Mouse (Mus musculus): Measurements from ENCODE around the gene Wars. TPM values are rescaled to one million over a fixed set of nuclear protein-coding genes. Genes with fewer than 3 reads are reported as not detected.

The Wars gene
- total RNA-seq, 2 experiments from 2014 or later: 23.5 to 29.2 TPM

DNA sequence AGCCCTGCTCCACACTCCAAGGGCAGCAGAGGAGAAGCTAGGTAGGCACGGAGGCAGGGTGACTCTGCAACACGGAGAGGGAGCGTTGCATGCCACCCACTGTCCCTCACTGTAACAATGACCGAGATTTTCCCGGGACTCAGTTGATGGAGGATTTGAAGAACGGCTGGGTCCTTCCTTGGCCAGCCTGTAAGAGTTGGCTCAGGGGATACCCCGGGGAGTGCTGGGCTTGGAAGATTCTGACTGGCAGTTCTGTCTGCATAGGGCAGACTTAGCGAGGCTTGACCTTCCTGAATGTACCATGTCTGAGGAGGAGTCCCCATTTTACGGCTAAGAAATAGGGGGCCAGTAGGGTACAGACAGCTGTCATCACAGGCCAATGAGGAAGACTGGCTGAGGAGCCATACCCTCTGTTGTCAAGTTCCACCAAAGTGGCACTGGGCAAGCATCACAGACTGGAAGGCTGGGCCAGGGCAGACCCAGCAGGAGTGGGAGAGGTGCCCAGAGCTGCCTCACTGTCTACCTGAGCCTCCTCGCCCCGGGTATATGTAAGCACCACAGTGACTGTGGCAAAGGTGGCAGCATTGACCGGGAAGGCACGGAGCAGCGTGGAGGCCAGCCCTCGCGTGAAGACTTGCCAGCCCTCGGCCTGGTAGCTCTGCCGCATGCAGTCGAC is 67.6 kb downstream of the Wars start:
- no peak for DNase-seq (ENCODE audit: low spot score)

DNA sequence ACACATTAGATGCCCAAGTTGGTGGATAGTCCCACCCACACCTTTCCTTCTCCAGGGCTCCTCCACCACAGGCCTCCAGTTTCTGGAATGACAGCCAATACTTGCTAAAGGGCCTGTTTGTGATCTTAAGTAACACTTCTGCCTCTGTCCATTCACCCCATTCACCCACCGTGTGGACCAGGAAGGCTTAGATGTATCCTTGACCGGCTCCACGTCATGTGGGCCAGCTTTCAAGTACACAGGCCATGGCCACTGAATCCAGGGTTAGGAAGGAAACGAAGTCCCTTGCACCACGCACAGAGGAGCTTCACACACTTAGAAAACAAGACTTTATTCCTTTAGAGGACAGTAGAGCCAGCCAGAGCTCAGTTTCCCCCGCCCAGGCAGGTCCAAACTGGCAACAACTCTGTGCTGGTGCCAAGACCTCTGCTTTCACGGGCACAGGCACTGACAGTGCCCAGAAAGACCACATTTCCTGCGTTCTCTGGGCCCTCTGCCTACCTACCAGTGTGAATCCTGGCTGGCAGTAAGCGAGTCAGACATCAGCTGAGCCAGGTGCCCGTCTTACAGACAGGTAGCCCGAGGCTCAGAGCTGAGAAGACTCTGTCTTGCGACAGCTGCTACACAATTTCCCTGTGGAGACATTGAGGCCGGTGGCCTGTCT is 68.3 kb downstream of the Wars start:
- DNase-seq (ENCODE audit: low spot score): no peak

DNA sequence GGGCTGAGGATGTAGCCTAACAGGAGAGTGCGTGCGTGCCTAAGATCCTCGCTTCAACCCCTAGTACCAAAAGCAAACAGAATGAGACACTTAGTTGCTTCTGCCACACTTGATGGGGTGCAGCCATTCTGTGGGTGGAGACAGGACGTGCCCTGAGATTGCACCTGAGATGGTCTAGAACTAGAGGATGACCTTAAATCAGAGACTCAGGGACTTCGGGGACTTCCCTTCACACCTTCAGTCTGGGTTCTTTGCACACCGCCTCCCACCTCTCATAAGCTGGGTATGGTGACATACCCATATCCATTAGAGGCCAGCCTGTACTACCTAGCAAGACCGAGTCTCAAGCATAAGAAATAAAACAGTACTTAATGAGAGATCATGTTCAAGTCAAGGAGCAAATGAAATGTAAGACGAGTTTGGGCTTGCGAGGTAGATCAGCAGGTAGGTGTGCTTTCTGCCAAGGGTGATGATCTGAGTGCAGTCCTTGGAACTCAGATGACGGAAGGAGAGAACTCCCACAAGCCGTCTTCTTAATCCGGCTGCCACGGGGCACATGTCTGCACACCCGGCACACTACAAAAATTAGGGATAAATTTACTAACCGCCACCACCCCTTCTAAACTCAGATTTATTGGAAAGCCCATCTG is 69.6 kb downstream of the Wars start:
- DNase-seq (ENCODE audit: low spot score): peak; percentile 37

DNA sequence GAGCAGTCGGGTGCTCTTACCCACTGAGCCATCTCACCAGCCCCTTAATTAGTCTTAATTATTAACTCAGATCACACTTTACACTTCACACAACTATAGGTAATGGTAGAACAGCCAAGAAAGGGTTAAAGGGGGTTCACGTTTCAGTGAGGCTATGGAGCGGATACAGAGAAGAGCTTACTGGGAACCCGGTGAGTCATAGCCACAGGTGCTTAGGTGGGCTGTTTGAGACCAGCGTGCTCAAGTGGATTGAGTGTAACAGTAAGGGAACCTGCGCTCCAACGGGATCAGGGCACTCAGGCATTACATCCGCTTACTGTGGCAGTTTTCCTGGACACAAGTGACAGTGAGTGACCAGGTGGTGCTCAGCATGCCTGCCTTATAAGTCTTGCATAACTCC is 70.9 kb downstream of the Wars start:
- DNase-seq (ENCODE audit: low spot score): no peak

DNA sequence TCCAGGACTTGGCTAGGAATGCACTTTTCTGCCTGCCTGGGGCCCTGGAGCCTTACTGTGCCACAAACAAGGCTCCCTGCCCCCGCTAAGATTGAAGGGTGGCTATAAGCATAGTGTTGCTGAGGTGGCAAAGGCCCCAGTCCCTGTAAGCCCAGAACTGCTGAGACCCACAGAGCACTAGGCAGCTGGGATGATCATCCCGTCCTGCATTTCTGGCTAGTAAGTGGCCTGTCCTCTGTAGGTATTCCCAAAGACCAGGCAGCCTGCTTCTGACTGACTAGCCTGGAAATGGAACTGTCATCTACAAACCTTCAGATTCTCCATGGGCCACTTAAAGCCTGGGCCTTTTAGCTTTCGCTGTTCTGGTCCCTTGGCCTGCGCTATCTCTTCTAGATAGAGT is 73.5 kb downstream of the Wars start:
- no peak for DNase-seq (ENCODE audit: low spot score)

DNA sequence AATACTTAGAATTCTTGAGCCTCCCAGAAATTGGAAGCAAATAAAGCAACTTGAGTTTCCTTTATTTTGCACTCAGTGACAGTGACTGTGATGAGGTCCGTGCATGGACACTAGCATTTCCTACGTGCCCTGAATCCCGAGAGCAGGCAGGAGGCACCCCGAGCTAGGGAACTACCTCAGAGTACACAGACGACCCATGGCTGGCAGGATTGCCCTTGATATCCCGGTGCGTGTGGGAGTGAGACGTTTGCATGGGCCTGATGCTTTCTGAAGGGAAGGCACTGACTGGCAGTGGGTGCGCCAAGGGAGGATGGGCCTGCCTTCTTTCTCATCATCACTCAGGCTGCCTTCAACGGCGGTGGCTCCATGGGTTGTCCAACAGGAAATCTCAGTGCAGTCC is 77.4 kb downstream of the Wars start:
- DNase-seq (ENCODE audit: low spot score): no peak

DNA sequence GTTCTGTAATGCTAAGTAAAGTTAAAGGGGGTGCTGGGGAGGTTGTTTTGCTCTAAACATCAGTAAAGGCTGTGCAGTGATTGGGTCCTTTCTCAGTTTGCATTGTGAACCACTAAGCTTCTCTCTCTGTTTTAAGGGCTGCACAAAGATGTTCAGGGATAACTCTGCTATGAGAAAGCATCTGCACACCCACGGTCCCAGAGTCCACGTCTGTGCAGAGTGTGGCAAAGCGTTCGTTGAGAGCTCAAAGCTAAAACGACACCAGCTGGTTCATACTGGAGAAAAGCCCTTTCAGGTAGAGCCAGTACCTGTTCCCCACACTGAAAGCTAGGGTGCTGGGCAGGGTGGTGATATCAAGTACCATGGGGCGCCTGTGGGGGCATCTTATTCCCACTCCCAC is 79.5 kb downstream of the Wars start:
- DNase-seq (ENCODE audit: low spot score): no peak

DNA sequence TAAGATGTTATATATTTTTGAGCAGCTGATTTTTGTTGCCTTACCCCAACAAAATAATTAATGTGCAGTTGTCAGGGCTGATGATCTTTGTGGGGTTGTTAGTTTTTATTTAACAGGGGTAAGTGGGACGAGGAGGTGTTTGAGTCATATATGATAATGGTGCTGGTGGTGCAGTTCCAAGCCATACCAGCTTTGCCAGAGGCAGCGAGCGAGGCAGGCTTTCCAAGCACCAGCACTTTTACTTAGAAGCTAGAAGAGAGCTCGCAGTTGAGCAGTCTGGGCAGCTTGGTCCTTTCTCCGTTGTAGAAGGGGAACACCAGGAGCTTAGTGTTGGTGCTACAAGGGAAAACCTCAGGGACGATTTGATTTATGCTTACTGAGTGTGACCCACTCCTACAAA is 81.5 kb downstream of the Wars start:
- DNase-seq (ENCODE audit: low spot score): no peak

DNA sequence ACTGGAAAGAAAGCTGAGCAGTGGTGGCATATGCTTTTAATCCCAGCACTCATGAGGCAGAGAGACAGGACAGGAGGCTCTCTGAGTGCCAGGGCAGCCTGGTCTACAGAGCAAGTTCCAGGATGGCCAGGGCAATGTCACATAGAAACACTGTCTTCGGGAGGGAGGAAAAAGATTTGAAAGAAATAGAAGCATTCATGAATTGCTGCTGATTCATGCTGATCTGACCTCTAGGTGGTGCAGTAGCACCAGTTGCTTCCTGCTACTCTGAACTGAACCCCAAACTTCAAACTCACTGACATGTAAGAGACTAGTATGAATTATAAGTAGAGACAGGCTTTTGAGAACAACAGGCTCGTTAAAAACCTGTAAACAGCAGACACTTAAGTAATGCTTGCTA is 82.8 kb downstream of the Wars start:
- peak; percentile 60 for DNase-seq (ENCODE audit: low spot score)

DNA sequence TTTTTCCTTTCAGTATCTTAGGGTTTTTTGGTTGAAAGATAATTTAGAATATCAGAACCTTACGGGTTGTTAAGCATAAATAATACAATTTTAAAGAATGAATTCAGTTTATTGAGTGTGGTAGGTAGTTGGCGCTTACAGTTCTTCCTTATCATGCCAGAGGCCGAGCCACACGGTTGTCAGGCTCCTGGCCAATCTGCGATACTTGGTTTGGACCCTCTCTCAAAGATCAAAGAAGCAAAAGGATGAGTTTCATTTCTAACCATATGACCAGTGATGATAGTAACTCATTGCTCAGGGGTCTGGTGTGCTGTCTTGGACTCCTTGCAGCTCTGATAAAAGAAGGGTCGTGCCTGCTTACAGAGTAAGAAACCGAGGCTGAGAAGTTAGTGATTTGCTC is 83.7 kb downstream of the Wars start:
- no peak for DNase-seq (ENCODE audit: low spot score)

Small RNA genes within 50 kb of the gene (microRNA-seq; reads per million reads assigned to microRNA genes)
- 121 reads per million, percentile 61 among the genes with 10 or more reads in this experiment for gene Mir345

Other genes with a start within 250 kb of the Wars start
- under 1 TPM in 1 of 2 experiments, not detected in 1; 0.28 TPM for gene Degs2, start 191.9 kb downstream of the Wars start, total RNA-seq (2021)
- gene Yy1, start 101.2 kb downstream of the Wars start, total RNA-seq (2021): 10 to 100 TPM; 30.3 to 39.0 TPM
- gene Slc25a29, start 58.3 kb downstream of the Wars start, total RNA-seq (2021): 1 to 10 TPM; 9.3 to 9.4 TPM
- 1 to 10 TPM; 4.8 to 6.1 TPM for gene Slc25a47, start 58.1 kb downstream of the Wars start, total RNA-seq (2021)
- gene Wdr25, start 543 bp downstream of the Wars start, total RNA-seq (2021): 1 to 10 TPM; 2.7 to 4.1 TPM
- gene Begain, start 174.0 kb upstream of the Wars start, total RNA-seq (2021): under 1 TPM in 1 of 2 experiments, not detected in 1; 0.12 TPM